Mouse (Mus musculus): Measurements from ENCODE around the gene Ifna16.

Ifna16 gene

DNA sequence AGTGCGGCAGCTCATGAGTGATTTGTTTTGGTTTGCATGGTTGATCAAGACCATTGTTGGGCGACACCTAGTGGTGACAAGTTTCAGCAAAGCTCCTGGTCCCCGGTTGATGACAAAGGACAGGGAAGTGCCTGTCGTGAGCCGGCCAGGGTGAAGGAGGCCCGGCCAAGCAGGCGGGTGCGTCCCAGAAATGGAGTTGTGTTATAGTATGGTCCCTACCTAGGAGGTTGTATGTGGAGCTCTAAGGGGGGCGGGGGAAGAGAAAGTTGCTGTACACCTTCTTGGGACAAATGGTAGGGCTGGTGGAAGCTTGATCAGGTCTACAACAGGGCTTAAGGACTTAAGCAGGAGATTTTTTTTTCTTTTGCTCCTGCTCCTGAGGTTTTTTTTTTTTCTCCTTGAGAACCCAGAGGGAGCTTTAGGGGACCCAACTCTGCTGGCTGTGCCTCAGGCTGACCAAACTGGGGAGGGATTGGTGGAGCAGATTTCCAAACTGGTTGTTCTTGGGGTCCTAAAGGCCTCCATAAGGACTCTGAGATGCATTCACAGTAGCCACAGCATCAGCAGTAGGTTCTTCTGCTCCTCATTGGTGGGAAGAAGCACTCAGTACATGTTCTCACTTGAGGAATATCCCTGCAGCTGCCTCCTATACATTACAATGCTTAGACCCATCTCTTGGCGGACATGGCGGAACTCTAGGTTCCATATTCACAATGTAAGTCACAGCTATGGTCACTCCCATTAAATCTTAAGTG lies 35.5 kb downstream of the Ifna16 start:
- DNase-seq = peak; percentile 60 to 68

DNA sequence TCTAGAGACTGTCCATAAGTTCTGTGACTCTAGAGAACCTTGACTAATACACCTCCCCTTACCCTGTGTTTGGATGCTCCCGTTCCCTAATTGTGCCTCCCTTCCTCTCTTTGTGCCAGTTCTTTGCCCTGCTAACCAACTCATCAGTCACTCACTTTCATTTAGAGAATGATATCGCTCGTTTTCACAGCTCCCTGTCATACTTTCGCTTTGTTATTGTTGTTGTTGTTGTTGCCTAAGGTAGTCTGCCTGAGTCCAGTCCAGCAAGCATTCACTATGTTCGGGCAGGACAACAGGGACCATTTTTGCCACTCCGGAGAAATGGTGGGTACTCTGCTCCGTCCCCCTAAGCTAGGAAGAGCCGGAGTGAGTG lies 36.0 kb downstream of the Ifna16 start:
- no peak for DNase-seq

DNA sequence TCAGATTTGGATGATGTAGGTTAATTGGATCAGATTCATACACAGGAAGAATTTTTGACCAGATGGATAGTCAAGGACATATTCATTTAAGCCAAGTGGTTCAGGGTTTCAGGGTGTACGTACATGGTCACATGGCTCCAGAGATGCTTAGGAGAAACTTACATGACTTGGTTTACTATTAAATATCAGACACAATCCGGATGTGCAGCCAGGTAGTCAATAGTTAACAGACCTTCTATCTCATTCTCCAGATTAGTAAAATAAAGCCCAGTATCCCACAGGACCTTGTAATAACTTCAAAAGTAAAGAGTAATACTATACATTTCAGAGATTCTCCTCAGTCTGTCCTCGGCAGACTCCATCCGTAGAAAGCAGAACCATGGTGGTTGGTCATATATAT lies 42.4 kb downstream of the Ifna16 start, which contains the start of gene C87499:
Gene C87499 (minus strand): TSS at position 101 of the 400 bp plus-strand sequence.
- DNase-seq = no peak

All from thymus, adult 18-20 months (tissue).